Mouse (Mus musculus) embryonic fibroblast, embryonic 13.5 days (primary cell): ENCODE measurements around the gene Gm20662.

Experiments
- CTCF ChIP-seq: IDR thresholded peaks from 2 replicates; pipeline ENCODE4 v1.5.1; 2011; ENCODE audit warnings: mild to moderate bottlenecking, control low read depth, low read length, moderate library complexity, borderline replicate concordance; ENCODE audit not compliant: insufficient read depth
- POLR2A ChIP-seq: IDR thresholded peaks from 2 replicates; pipeline ENCODE4 v1.6.1; 2011; ENCODE audit warnings: low read depth, mild to moderate bottlenecking, control low read depth, low read length, moderate library complexity

DNA sequence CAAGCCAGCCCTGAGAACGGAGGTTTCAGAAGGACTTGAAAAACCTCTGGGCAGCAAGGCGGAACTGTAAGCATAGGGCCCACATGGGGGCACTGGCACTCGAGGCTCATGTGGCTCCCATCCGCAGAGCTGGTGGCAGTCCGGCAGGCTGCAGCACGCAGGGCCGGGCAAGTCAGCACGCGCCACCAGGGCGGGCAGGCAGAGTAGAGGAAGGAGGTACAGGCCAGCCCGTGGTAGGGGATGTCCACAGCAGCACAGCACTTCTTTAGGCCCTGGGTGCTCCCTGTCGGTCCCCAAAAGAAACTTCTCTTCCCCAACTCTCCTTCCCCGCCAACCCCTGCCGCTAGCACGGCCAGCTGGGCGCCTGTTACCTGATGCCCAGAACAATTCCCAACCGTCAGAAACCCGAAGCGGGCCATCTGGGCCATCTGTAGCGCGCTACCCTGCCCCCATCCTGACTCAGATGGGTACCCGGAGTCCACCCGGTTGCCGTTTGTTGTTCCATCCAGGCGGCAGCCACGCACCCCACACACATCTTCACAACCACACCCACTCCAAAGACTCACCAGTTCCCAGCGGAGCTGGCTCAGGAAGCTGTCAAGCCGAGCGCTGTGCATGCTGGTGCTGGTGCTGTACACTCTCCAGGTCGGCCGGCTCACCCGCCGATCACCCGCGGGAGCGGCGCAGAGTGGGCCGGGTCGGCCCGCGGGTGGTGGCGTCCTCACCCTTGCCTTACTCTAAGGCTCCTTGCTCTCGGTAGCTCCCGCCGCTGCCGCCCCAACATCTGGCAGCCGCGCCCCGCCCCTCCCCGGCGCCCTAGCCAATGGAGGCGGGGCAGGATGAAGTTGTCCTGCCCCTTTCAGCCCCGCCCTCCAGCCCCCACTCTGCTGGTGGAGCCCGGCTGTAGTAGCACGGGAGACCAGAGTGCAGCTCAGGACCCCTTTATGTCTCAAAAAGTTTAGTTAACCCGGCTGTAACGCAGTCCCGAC is 10.7 kb upstream of the Gm20662 start, which contains the start of gene Inka1:
- TF ChIP-seq POLR2A (peak; percentile 82), CTCF (no peak)
